In genomic region chr14:40960237-40960636, GRCm38 (mm10) we compare ENCODE assay signal across 11 mouse cellular contexts. TPM values are rescaled to one million over a fixed set of nuclear protein-coding genes. Genes with fewer than 3 reads are reported as not detected.
A peak's percentile ranks its signal among the peaks of the same experiment; 100 is the strongest.
DNase-seq lines count a peak whose midpoint lies in the region; ATAC-seq and TF ChIP-seq lines count a peak whose summit lies in the region.
"Had no signal": no experiment of that assay in that cellular context is flagged by ENCODE, and none has a peak within 500 bp of the region (broad histone marks: within the 10 kb centered on the region; RNA-seq: fewer than 3 reads in every experiment).

No protein-coding gene starts in this region.

- H3K9me3 ChIP-seq in forebrain, embryonic 13.5 days (replicated peaks), result no peaks in the 10 kb centered on the region
- no peaks in the 10 kb centered on the region for H3K9me3 ChIP-seq in forebrain, embryonic 15.5 days
- H3K9me3 ChIP-seq in neural tube, embryonic 13.5 days, result no peaks in the 10 kb centered on the region
- no peaks in the 10 kb centered on the region for H3K9me3 ChIP-seq in stomach, embryonic 15.5 days

- no peak overlapping the region for H3K4me3 ChIP-seq in forebrain, embryonic 13.5 days
- H3K4me3 ChIP-seq in forebrain, embryonic 15.5 days, result no peak overlapping the region
- no peak overlapping the region for H3K4me3 ChIP-seq in kidney, adult 2 months (ENCODE audit: insufficient read depth, low read depth, low read length)
- no peak overlapping the region for H3K4me3 ChIP-seq in neural tube, embryonic 13.5 days
- no peak overlapping the region for H3K4me3 ChIP-seq in stomach, embryonic 15.5 days (replicated peaks)

- H3K36me3 ChIP-seq in forebrain, embryonic 13.5 days (ENCODE audit: poor library complexity, severe bottlenecking), result no peaks in the 10 kb centered on the region
- H3K36me3 ChIP-seq in forebrain, embryonic 15.5 days, result no peaks in the 10 kb centered on the region
- H3K36me3 ChIP-seq in kidney, adult 2 months (ENCODE audit: control insufficient read depth, insufficient read depth, low read length), result no peaks in the 10 kb centered on the region
- no peaks in the 10 kb centered on the region for H3K36me3 ChIP-seq in neural tube, embryonic 13.5 days
- H3K36me3 ChIP-seq in stomach, embryonic 15.5 days, result no peaks in the 10 kb centered on the region

- DNase-seq in kidney, adult 2 months, result peak; percentile 40
- no peak for DNase-seq in kidney, postnatal 25 days
- DNase-seq in neural tube, embryonic 10.5 days (ENCODE audit: extremely low spot score, low spot score), result no peak
- DNase-seq: B cell, adult 2 months; gastrocnemius, postnatal 36 days; layer of hippocampus, adult 9-11 months had no signal

- 42% methylated on average over 4 of the region's 4 CpGs for WGBS in forebrain, embryonic 13.5 days
- WGBS in forebrain, embryonic 15.5 days, result 33% methylated on average over 4 of the region's 4 CpGs
- WGBS in kidney, adult 2 months, result 10% methylated on average over 4 of the region's 4 CpGs
- 67% methylated on average over 4 of the region's 4 CpGs for WGBS in neural tube, embryonic 13.5 days
- 26% methylated on average over 4 of the region's 4 CpGs for WGBS in stomach, embryonic 15.5 days

- TF ChIP-seq POLR2A in kidney, adult 2 months (IDR thresholded peaks at IDR 0.05; ENCODE audit: low read depth, low read length), result no peak

- H3K9ac ChIP-seq in forebrain, embryonic 13.5 days, result no peak overlapping the region
- no peak overlapping the region for H3K9ac ChIP-seq in forebrain, embryonic 15.5 days (replicated peaks)
- H3K9ac ChIP-seq in neural tube, embryonic 13.5 days, result no peak overlapping the region
- H3K9ac ChIP-seq in stomach, embryonic 15.5 days, result no peak overlapping the region

- no peak for ATAC-seq in forebrain, embryonic 13.5 days
- ATAC-seq in forebrain, embryonic 15.5 days (replicated peaks), result no peak
- ATAC-seq in neural tube, embryonic 13.5 days (ENCODE audit: low read depth), result no peak
- no peak for ATAC-seq in stomach, embryonic 15.5 days (ENCODE audit: insufficient read depth, low FRiP score, low read depth)
- ATAC-seq in frontal cortex, adult (ENCODE audit: low TSS enrichment), result no peak

- no peak overlapping the region for H3K4me2 ChIP-seq in forebrain, embryonic 13.5 days
- H3K4me2 ChIP-seq in forebrain, embryonic 15.5 days (replicated peaks), result no peak overlapping the region
- no peak overlapping the region for H3K4me2 ChIP-seq in neural tube, embryonic 13.5 days
- peak overlapping the region; percentile 17; the same call in 1 of the 2 replicates for H3K4me2 ChIP-seq in stomach, embryonic 15.5 days

- H3K4me1 ChIP-seq in forebrain, embryonic 13.5 days, result peaks cover 89% of the 10 kb centered on the region
- H3K4me1 ChIP-seq in forebrain, embryonic 15.5 days, result peaks cover 84% of the 10 kb centered on the region
- peaks cover 69% of the 10 kb centered on the region for H3K4me1 ChIP-seq in kidney, adult 2 months (ENCODE audit: control insufficient read depth, insufficient read depth, low read length)
- peaks cover 90% of the 10 kb centered on the region for H3K4me1 ChIP-seq in neural tube, embryonic 13.5 days (replicated peaks)
- peaks cover 68% of the 10 kb centered on the region for H3K4me1 ChIP-seq in stomach, embryonic 15.5 days

- H3K27me3 ChIP-seq in forebrain, embryonic 13.5 days, result no peaks in the 10 kb centered on the region
- H3K27me3 ChIP-seq in forebrain, embryonic 15.5 days, result no peaks in the 10 kb centered on the region
- H3K27me3 ChIP-seq in kidney, adult 2 months (replicated peaks; ENCODE audit: control insufficient read depth, insufficient read depth, low read length), result no peaks in the 10 kb centered on the region
- H3K27me3 ChIP-seq in neural tube, embryonic 13.5 days, result no peaks in the 10 kb centered on the region
- H3K27me3 ChIP-seq in stomach, embryonic 15.5 days (replicated peaks), result no peaks in the 10 kb centered on the region

- peak overlapping the region; percentile 48; the same call in 1 of the 2 replicates for H3K27ac ChIP-seq in forebrain, embryonic 13.5 days
- H3K27ac ChIP-seq in forebrain, embryonic 15.5 days (replicated peaks), result no peak overlapping the region
- H3K27ac ChIP-seq in kidney, adult 2 months (ENCODE audit: insufficient read depth, low read depth, low read length), result 0 out of 2 replicates have a peak overlapping the region, but pooled peaks have one; percentile 49
- peak overlapping the region; percentile 98 for H3K27ac ChIP-seq in neural tube, embryonic 13.5 days (replicated peaks)
- no peak overlapping the region for H3K27ac ChIP-seq in stomach, embryonic 15.5 days

- no peak for TF ChIP-seq CTCF in kidney, adult 2 months (conservative IDR thresholded peaks at IDR 0.05; ENCODE audit: insufficient read depth, insufficient read length, low read depth, low read length)

RNA-seq across cellular contexts. Expression of gene Tspan14, which starts 6.4 kb away (rescaled TPM):
- polyA plus RNA-seq in forebrain, embryonic 13.5 days (2015; fragmentation: Nextera tagmentation; extraction: Ambion mirVana), result 84.1 and 88.2 TPM in 2 replicates
- 97.5 and 98.3 TPM in 2 replicates for polyA plus RNA-seq in forebrain, embryonic 15.5 days (2015; fragmentation: Nextera tagmentation; extraction: Ambion mirVana)
- 119 and 121 TPM in 2 replicates for polyA plus RNA-seq in kidney, adult 2 months (2012; rRNA removed)
- 78.5 and 87.4 TPM in 2 replicates for polyA plus RNA-seq in neural tube, embryonic 13.5 days (2015; fragmentation: Nextera tagmentation; extraction: Ambion mirVana)
- 67.5 and 72.3 TPM in 2 replicates for polyA plus RNA-seq in stomach, embryonic 15.5 days (2015; fragmentation: Nextera tagmentation; extraction: Ambion mirVana)

RNA-seq across cellular contexts. Expression of gene Fam213a, which starts 53.4 kb away (rescaled TPM):
- 49.7 and 57.8 TPM in 2 replicates for polyA plus RNA-seq in forebrain, embryonic 13.5 days (2015; fragmentation: Nextera tagmentation; extraction: Ambion mirVana)
- 75.1 and 76.2 TPM in 2 replicates for polyA plus RNA-seq in forebrain, embryonic 15.5 days (2015; fragmentation: Nextera tagmentation; extraction: Ambion mirVana)
- 68.2 and 80.8 TPM in 2 replicates for polyA plus RNA-seq in kidney, adult 2 months (2012; rRNA removed)
- polyA plus RNA-seq in neural tube, embryonic 13.5 days (2015; fragmentation: Nextera tagmentation; extraction: Ambion mirVana), result 69.1 and 73.4 TPM in 2 replicates
- 40.2 and 43.5 TPM in 2 replicates for polyA plus RNA-seq in stomach, embryonic 15.5 days (2015; fragmentation: Nextera tagmentation; extraction: Ambion mirVana)

Comparison
In these comparisons a context has a peak if more than half of its experiments do, and no peak if none do; other contexts are left out.
1. H3K27ac ChIP-seq: peak in forebrain, embryonic 13.5 days (single experiment), kidney, adult 2 months (single experiment) and neural tube, embryonic 13.5 days (single experiment); none in forebrain, embryonic 15.5 days (single experiment) and stomach, embryonic 15.5 days (single experiment).